Mouse (Mus musculus) gastrocnemius, adult 18-20 months (tissue): ENCODE results near the gene Ush2a. TPM values are rescaled to one million over a fixed set of nuclear protein-coding genes. Genes with fewer than 3 reads are reported as not detected.

Experiments used
- DNase-seq: peaks from one replicate; pipeline ENCODE4 v3.0.0; 2021; ENCODE audit warnings: low spot score
- total RNA-seq, 2 experiments: library from RNA; stranded (reverse); gene quantifications; 2 replicates each; pipeline ENCODE4 v1.2.3; 2021

Ush2a gene
- total RNA-seq, 2 experiments from 2014 or later, result not detected

GRCm38 (mm10) chr1:188660882-188661281 lies 399.1 kb downstream of the Ush2a start:
- DNase-seq, result no peak

DNA sequence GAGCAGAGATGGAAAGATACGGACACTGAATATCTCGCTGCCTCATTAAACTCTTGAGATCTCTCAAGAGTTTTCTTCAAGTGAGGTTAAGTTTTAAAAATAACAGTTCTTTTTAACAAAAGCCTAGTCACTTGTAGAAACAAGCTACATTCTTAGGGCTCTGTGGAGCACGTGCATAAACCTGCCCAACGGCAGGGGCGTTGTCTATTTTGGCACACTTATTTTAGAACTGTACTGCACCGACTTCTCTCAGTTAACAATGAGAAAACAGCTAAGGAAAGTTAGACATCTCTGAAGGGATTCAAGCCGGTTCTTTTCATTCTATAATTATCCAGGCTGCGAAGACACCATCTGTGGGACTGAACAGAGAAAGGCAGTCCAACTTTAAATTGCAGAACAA lies 405.6 kb downstream of the Ush2a start:
- DNase-seq, result no peak

- DNase-seq, result no peak
Measured at GRCm38 (mm10) chr1:188668513-188668912, 406.7 kb downstream of the Ush2a start.

DNA sequence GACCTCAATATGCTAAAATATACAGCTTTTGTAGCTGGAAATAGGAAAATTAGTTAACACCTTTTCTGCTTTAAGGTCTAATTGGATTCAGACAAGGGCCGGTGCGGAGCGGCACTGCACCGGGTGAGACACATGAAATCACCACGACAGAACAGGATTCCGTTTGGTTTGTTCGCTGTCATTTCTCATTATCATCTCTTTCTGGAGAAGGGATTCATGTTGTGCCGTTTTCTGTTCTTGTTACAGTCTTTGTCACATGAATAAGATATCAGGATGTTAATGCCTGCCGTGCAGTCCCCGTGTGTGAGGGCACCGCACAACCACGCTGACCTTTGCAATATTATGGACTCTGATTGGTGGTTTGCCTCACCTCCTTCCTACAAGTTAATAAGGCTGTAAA lies 411.0 kb downstream of the Ush2a start:
- DNase-seq, result no peak

- DNase-seq, result no peak
Measured at GRCm38 (mm10) chr1:188674640-188675510, 413.1 kb downstream of the Ush2a start.

GRCm38 (mm10) chr1:188675511-188675863 lies 413.7 kb downstream of the Ush2a start:
- DNase-seq, result no peak

GRCm38 (mm10) chr1:188678189-188678588 lies 416.4 kb downstream of the Ush2a start:
- DNase-seq, result no peak

- DNase-seq, result no peak
Measured at GRCm38 (mm10) chr1:188686362-188686761, 424.5 kb downstream of the Ush2a start.

DNA sequence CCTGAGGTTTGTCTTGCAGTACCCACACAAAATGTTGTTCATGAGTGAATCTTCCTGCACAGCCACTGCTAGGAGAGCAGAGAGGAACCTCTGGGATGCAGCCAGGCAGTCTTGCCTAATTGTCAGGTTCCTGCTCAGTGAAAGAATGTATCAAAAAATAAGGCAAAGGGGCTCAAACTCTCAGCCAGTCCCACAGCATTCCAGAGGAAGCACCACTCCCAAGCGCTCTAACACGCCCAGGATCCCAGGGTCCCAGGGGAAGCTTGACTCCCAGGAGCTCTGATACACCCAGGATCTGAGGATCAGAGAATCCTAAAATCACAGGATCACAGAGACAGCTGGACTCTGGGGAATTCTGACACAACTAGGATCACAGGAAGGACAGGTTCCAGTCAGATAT lies 434.5 kb downstream of the Ush2a start:
- no peak for DNase-seq

GRCm38 (mm10) chr1:188708176-188708575 lies 446.4 kb downstream of the Ush2a start:
- DNase-seq, result no peak

DNA sequence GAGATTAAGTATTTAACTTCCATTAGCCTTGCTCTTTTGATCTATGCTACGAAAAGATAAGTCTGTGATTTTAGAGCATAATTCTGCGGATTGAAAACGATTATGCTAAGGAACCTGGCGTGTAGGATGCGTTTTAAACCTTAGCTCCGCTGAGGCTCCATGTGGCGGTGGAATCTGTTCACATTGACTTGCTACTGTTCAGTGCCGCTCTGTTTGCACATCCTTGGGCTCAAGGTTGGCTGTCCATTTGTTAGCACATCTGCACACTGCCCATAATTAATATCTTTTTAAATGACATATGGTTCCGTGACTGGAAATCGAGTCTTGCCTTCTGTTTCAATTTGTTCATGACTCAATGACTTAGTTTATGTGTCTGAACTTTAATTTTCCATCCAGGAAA lies 446.9 kb downstream of the Ush2a start:
- no peak for DNase-seq

GRCm38 (mm10) chr1:188714131-188714530 lies 452.3 kb downstream of the Ush2a start:
- DNase-seq, result no peak

- DNase-seq, result no peak
Measured at GRCm38 (mm10) chr1:188714941-188715340, 453.1 kb downstream of the Ush2a start.

- DNase-seq, result no peak
Measured at GRCm38 (mm10) chr1:188716886-188717285, 455.1 kb downstream of the Ush2a start.

DNA sequence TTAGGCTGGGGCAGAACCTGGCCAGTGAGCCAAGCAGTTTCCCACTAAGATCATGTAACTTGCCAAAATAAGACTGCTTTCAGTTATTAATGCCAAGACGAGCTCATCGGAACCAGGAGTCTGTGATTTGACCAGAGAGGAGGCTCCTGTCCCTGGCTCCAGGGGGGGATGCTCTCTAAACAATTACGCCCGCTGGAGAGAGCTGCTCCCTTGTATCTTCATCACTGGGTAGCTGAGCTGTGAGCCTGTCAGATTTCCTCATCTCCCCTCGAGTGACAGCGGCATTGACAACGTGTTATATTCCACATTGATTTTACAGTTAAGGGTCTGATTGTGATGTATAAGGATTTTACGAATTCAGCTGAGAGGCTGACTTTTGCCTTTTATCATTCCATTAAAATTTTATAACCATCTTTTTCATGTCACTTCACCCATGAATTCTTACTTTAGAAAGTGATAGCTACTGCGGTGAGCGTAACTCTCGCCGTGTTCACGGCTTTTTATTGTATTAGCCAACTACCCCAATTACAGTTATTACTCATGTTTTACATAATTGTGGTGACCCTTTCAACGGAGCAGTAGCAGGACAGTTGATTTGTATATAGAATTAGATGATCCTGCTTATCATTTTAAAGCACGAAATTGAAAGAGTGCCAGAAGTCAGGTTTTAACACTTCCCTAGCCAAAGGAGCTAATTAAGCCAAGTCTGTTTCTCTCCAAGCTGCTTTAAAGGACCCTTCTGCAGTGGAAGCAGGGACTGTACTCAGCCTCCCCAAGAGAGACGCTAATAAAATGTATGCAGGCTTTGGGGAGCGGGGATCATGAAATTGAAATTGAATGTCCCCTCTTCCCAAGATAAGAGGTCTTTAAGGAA lies 463.5 kb downstream of the Ush2a start:
- no peak for DNase-seq

- DNase-seq, result no peak
Measured at GRCm38 (mm10) chr1:188726937-188727336, 465.1 kb downstream of the Ush2a start.

- DNase-seq, result no peak
Measured at GRCm38 (mm10) chr1:188728625-188729024, 466.8 kb downstream of the Ush2a start.

- DNase-seq, result no peak
Measured at GRCm38 (mm10) chr1:188729179-188729578, 467.4 kb downstream of the Ush2a start.

DNA sequence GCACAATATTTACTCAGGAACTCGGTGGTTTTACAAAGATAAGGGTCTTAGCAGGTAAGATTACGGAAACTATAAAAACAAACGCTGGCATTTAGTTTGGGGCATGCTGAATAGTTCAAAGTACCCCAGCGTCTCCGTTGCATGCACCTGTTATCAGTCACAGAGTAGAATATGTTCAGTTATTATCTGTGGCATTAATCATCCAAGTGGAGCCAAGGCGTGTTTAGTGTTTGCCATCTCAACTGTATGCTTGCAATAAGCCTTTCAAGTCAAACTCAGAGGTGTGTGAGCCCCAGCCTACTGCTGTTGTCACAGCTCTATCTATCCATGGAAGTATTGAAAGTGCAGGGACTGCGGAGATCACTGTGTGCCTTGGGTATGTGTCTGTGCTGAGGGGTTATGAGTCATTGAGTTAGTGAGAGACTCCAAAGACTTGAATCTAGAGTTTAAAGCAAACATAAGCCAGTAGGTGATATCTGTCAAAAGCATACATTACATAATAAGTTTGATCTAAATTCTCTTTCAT lies 473.0 kb downstream of the Ush2a start:
- no peak for DNase-seq

DNA sequence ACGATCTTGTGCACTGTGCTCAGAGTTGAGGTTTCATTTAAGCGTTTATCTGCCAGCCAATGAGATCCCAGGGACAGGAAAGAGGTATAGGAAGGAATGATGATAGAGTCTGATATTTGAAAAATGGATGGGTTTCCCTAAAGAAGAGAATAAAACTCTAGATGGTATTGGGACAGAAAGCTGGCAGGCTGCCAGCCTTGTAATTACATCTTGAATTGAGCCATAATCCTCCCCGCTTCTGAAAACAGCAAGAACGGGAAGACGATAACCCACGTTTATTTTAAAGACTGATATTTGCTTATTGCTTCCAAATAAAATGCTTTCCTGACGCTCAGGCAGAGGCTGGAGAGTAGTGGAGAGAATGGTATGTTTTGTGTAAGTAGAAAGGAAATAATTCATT lies 481.1 kb downstream of the Ush2a start:
- no peak for DNase-seq

DNA sequence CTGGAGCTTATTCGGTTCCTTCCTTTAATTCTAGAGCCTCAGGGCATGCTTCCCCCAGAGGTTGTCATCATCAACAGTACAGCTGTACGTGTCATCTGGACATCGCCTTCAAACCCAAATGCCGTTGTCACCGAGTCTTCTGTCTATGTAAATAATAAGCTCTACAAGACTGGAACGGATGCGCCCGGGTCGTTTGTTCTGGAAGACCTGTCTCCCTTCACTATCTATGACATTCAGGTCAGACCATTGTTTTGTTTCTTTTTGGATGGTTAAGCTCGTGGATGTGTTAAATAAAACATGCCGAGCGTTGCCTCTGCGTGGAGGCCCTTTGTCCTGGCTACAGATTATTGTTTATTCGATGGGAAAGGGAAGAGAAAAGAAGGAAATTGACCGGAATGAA lies 493.2 kb downstream of the Ush2a start:
- DNase-seq, result no peak

DNA sequence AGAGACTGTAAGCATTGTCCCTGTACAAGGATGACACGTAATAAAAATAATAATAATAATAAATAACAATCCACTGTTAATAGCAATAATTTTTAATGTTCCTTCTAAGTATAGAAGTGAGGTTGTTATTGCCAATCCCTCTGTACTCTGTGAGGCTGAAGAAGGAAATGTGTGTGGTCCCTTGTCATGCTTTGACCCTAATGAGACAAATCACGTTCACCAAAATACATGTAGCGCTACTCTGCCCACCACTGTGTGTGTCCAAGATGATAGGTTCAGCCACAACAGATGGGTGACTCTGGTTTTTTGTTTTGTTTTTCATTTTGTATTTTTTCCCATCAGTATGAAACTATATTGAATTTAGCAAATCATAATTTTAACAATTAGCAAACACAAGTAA lies 498.7 kb downstream of the Ush2a start:
- DNase-seq, result no peak
